Mouse (Mus musculus): Measurements from ENCODE around the gene Ttn.

GRCm38 (mm10) chr2:76992493-76993201, 10.3 kb upstream of the Ttn start:
- TF ChIP-seq TAL1 (IDR thresholded peaks at IDR 0.05; ENCODE audit: low read length) (no peak), GATA1 (IDR thresholded peaks at IDR 0.05; ENCODE audit: low read length) (no peak)
